Mouse (Mus musculus) c-Kit-positive CD71-negative TER-119-negative erythroid progenitor cells, embryonic 14.5 days (primary cell): ENCODE results near the gene Klf16.
"Not testable (repeated sequence)": the region's sequence is repeated elsewhere in the genome, so short reads cannot be mapped to it uniquely, and the experiment has no call there.

Source experiments
- DNase-seq: peaks from one replicate; pipeline ENCODE4 v3.0.0-alpha.2; 2013; ENCODE audit warnings: low read depth

Gene Klf16

GRCm38 (mm10) chr10:80605721-80606120 is 28.6 kb upstream of the Klf16 start, which contains the start of gene Gm49322:
Gene Gm49322, plus strand, starts transcription at chr10:80606021.
- not testable (repeated sequence) for DNase-seq

DNA sequence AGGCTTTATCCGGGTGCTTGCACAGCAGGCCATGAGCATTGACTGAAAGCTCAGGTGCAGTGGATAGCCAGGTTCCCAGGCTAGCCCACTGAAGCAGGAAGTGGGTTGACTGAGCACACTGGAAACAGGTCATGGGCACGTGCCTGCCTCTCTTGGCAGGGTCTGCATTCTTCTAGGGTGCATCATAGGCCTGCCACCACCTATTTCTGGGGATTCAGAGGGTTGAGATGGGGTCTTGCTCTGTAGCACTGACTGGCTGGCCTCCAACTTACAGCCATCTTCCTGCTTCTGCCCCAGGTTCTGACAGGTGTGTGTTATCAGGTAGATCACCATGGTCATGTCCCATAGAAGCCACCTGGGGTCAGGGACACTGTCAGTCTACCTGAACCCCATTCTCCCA is 27.9 kb upstream of the Klf16 start:
- no peak for DNase-seq

GRCm38 (mm10) chr10:80604001-80604509 is 26.9 kb upstream of the Klf16 start:
- DNase-seq = no peak

DNA sequence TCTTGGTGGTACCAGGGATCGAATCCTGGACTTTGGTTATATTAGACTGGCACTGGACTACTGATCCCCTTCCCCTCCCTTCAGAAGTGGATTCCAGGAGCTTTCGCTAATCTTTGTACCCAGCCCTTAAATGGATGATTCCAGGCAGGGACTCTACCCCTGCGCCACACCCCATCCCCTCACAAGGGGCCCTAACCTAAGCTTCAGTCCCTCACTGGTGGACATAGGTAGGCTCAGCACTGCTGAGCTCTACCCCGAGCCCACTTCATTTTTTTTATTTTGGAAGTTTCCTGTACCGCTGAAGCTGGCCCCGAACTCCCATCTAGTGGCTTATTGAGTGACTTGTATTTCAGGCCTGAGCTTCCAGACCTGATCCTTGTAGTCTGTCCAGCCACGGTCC is 26.2 kb upstream of the Klf16 start:
- DNase-seq = no peak

GRCm38 (mm10) chr10:80602698-80603325 is 25.7 kb upstream of the Klf16 start, which contains the start of the genes Scamp4 and Adat3:
Gene Scamp4, plus strand, starts transcription at chr10:80602872.
Gene Adat3, plus strand, starts transcription at chr10:80602880.
- DNase-seq = peak; percentile 91

DNA sequence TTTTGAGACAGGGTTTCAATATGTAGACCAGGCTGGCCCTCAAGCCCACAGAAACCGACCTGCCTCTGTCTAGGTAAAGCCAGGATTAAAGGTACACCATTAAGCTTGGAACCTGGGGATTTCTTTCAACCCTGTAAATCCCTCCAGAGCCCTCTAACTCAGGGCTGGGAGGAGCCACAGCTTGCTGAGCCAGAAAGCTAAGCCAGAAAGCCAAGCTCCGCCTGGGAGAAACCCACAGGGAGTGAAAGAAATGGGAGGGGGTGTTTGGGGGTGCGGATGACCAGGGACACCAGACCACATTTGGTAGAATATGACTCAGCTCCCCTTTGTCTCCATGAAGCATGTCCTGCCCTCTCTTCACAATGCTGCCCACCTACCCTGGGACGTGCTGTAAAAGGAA is 19.2 kb upstream of the Klf16 start:
- DNase-seq = no peak

DNA sequence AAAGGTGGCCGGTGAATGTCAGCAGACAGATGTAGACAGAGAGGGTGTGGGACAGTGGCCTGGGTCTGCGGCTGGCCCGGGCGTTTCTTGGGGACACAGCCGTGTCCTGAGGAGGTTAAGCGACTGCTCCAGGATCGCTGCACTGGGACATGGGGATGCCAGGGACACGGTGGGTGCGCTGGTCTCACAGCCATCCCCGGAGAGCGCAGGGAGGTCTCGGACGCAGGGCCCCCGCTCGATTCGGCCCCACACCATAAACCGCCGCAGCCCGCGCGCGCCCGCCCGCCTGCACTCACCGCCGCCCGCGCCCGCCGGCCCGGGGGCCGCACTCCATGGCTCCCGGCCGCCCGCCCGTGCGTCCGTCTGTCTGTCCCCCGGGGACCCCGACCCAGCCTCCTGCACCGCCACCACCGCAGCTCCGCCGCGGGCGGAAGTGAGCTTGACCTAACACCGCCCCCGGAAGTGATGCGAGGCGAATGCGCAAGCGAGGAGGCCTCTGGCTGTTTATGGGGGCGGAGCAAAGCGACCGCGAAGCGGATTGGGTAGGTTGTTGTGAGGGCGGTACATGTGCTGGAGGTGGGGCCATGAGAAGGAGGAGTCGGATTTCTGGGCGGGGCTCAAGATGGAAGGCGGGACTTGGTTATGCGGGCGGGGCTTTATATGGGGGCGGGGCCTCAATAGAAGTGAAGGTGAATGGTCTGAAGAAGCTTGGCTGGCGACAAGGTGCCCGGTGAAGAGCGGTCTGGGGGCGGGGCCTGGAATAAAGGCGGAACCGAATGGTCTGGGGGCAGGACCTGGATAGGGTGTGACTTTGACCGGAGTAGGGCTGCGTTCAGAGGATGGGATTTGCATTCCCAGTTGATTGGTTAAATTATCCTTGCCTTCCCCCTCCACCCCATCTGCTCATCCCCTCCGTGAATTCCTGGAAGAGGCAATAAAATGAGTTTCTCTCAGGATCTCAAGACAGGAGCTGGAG is 13.0 kb upstream of the Klf16 start, which contains the start of gene Abhd17a:
TSS of gene Abhd17a (minus strand) at position 463 of the 976 bp plus-strand sequence.
- DNase-seq = peak; percentile 99

GRCm38 (mm10) chr10:80589127-80589878 is 12.2 kb upstream of the Klf16 start:
- no peak for DNase-seq

DNA sequence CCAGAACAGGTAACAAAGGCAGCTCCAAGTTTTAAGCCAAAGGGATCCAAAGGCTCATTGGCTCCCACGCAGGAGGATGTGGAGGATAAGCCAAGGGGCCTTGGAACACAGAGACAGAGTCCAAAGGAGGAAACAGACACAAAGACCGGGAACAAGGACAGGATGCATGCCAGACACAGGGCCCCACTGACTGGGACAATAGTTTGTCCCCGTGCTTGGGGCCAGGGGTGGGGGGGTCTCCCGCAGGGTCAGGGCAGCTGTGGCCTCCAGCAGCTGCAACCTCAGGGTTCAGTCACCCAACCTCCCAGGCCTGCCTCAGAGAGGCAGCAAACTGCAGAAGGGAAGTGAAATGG is 10.2 kb upstream of the Klf16 start:
- no peak for DNase-seq

DNA sequence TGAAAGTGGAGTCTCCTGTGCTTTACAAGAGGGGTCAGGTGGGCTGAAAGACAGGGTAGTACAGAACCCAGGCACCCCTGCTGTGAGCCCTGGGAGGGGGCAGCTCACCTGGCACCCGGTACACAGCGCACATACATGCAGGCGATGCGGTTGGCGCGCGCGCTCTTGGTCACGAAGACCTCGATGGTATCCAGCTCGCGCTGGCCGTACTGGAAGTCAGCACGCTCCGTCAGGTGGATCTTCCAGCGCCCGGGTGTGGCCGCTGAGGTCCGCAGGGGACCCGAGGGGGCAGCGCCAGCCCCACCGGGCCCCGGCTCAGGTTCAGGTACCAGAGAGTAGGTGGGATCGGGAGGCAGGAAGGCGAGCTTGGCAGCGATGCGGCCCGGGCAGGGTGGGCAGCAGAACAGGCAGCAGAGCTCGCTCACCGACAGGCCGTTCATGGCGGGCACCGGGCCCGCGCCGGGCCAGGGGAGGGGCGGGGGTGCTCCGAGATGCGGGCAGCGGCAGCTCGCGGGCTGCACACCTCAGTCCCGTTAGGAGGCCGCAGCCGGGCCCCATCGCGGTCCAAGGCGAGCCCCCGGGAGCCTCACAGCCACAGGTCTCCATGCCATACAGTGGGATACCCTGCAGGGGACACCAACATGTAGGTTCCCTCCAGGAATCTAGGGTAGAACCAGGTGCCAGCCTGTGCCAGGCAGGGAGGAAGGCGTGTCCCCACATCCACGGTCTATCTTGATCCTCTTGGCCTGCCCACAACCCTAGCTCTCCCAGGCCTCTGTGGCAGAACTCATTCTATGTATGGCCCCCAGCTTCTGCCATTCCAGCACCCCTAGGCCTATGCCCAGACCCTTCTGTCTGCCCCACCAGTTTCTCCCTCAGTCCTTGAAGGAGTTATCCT is 9.5 kb upstream of the Klf16 start:
- DNase-seq = no peak

DNA sequence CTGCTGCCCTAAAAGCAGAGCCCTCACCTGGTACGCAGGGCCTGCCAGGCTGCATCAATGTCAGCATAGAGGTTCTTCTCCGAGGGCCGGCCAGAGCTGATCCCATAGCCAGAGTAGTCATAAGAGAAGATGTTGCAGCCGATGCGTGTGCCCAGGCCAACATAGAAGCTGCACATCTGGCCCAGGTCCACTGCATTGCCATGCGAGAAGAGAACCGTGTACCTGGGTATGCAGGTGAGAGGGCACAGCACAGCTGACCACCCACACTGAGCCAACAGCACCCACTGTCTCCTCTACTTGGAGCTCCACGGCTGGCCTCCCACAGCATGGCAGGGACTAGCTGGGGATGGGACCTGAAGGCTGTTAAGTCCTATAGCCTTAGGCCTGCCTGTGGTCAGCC is 8.5 kb upstream of the Klf16 start:
- DNase-seq = no peak

DNA sequence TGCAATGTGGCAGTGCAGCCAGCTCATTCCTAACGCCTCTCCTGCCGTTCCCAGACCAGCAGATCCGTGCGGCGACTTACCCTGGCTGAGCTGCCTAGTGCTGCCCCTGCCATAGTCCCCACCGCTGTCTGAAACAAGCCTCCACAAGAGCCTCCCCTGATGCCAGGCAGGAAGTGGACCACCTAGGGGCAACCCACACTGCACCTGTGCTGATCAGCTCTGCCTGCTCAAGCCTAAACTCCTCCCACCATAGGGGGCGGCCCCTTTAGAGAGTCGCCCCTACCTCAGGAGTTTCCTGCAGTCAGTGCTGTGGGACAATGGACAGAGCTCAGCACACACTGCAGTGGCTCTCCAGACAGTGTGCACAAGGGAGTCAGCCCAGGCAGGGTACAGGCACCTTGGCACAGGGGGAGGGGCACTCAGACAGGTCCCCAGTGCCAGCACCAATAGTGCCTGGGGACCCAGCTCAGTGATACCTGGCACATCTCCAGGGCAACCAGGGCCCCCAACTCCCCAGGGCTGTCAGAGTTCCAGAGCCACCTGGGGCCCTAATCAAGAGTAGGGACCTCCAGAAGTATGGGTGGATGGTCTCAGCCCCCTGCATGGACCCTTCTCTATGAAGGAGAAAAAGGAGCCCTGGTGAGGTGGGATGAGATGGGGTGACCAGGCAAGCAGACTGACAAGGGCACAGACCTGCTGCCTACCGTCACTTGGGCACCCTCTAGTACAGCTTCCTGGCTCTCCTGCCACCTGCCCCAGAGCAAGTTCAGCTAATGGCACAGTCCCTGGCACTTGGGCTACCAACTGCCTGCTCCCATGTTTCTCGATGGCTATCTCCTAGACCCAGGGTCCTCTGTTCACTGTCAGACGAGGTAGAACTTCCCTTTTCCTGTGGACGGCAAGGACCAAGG is 7.8 kb upstream of the Klf16 start:
- DNase-seq = no peak

- no peak for DNase-seq
Observed at GRCm38 (mm10) chr10:80584045-80584488, 6.9 kb upstream of the Klf16 start.

- no peak for DNase-seq
Observed at GRCm38 (mm10) chr10:80583047-80583446, 5.9 kb upstream of the Klf16 start.

- DNase-seq = peak; percentile 82
Observed at GRCm38 (mm10) chr10:80578911-80579310, 1.8 kb upstream of the Klf16 start.

GRCm38 (mm10) chr10:80578131-80578750 is 1.1 kb upstream of the Klf16 start:
- DNase-seq = peak; percentile 79

GRCm38 (mm10) chr10:80576351-80577194 is 548 bp downstream of the Klf16 start:
- DNase-seq = no peak

DNA sequence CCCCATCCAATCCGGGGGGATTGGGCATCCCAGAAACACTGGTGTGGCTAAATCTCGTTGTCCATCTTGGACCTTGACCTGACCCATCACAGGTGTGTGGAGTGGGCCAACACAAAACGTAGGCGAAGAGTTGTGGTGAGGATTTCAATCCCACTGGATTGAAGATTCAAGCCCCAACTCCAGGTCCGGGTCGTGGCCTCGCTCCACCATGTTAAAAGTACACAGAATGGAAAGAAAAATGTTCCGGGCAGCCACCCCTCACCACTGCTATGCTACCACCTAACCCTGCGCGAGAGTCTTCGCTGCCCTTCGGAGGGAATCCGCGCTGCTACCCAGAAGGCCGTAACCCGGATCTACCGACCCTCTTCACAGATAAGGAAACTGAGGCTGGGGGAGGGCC is 1.2 kb downstream of the Klf16 start:
- DNase-seq = no peak
